Mouse (Mus musculus) bone marrow, adult 2 months (tissue): ENCODE measurements at regions not wholly inside any gene's neighbourhood (a gene's known extent, or its start where the extent isn't known, plus 50 kb on each side); places are given as distances from the start of the nearest gene placed in this dataset.

ENCODE experiments used
- CTCF ChIP-seq: fragments of 200-500 bp; IDR thresholded peaks from 2 replicates; pipeline ENCODE4 v1.5.1; 2011; ENCODE audit warnings: low read length, control low read depth; ENCODE audit not compliant: control insufficient read depth, insufficient read depth
- POLR2A ChIP-seq: fragments of 200-500 bp; IDR thresholded peaks from 2 replicates; pipeline ENCODE4 v1.6.1; 2011; ENCODE audit warnings: low read depth, mild to moderate bottlenecking, control low read depth, low read length, borderline replicate concordance; ENCODE audit not compliant: control insufficient read depth

DNA sequence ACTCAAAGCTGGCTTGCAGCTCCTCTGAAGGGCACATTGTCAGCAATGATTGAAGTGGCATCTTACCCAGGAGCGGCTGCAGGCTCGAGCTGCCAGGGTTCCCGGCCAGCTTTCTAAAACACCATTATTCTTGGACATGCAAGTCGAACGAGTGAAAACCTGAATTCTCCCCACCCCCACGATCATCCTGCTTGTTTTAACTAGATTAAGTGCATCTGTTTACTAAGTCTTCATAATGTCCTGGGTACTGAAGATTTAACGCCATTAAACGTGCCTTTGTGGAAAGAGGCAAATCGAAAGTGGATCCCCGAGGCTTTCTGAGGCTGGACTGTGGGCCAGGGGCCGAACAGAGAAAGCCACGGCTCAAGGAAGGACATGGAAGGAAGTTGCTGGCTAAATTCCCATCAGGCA lies 67.4 kb upstream of the Ppara start:
- no peak for TF ChIP-seq CTCF
- TF ChIP-seq POLR2A, result no peak
